Mouse (Mus musculus) limb, embryonic 14.5 days (tissue): Measurements from ENCODE around the gene Dab1. TPM values are rescaled to one million over a fixed set of nuclear protein-coding genes. Genes with fewer than 3 reads are reported as not detected.

Experiments used
- ATAC-seq: fragments of 200-750 bp; cut with Nextera tagmentation; 2 replicates; pipeline ENCODE4 v1.8.0; 2017; ENCODE audit warnings: low read depth, moderate number of reproducible peaks, moderate TSS enrichment; ENCODE audit not compliant: low FRiP score
- DNase-seq: peaks from one replicate; pipeline ENCODE4 v3.0.0-alpha.2; 2015; ENCODE audit warnings: low spot score
- H3K27ac ChIP-seq: fragments of 300-500 bp; sonication (generic); replicated peaks from 2 replicates; pipeline ENCODE4 v1.5.1; 2014; ENCODE audit warnings: low read depth, mild to moderate bottlenecking, low read length, moderate library complexity, mixed read lengths
- H3K27me3 ChIP-seq: fragments of 300-500 bp; sonication (generic); 2 replicates; pipeline ENCODE4 v1.6.1; 2014; ENCODE audit warnings: low read length, mixed read lengths; ENCODE audit not compliant: control insufficient read depth, insufficient read depth
- H3K36me3 ChIP-seq: fragments of 300-500 bp; sonication (generic); 2 replicates; pipeline ENCODE4 v1.6.1; 2014; ENCODE audit warnings: mild to moderate bottlenecking, low read length, moderate library complexity, mixed read lengths; ENCODE audit not compliant: control insufficient read depth, insufficient read depth
- H3K4me1 ChIP-seq: fragments of 300-500 bp; sonication (generic); 2 replicates; pipeline ENCODE4 v1.6.1; 2014; ENCODE audit warnings: antibody characterized with exemption, low read length, mixed read lengths; ENCODE audit not compliant: control insufficient read depth, insufficient read depth
- H3K4me2 ChIP-seq: fragments of 300-500 bp; sonication (generic); replicated peaks from 2 replicates; pipeline ENCODE4 v1.6.1; 2014; ENCODE audit warnings: low read depth, mild to moderate bottlenecking, low read length, moderate library complexity; ENCODE audit not compliant: severe bottlenecking
- H3K4me3 ChIP-seq: fragments of 300-500 bp; sonication (generic); replicated peaks from 2 replicates; pipeline ENCODE4 v1.5.1; 2014; ENCODE audit warnings: low read length
- H3K9ac ChIP-seq: fragments of 300-500 bp; sonication (generic); 2 replicates; pipeline ENCODE4 v1.6.1; 2014; ENCODE audit warnings: mild to moderate bottlenecking, low read depth, low read length, moderate library complexity; ENCODE audit not compliant: severe bottlenecking
- H3K9me3 ChIP-seq: fragments of 300-500 bp; sonication (generic); 2 replicates; pipeline ENCODE4 v1.6.1; 2016; ENCODE audit warnings: low read length; ENCODE audit not compliant: control insufficient read depth
- POLR2A ChIP-seq: fragments of 200-500 bp; IDR thresholded peaks from 2 replicates; pipeline ENCODE4 v1.8.0; 2012; ENCODE audit warnings: inconsistent platforms, mild to moderate bottlenecking, moderate library complexity, borderline replicate concordance; ENCODE audit not compliant: insufficient read depth, insufficient read length; ENCODE audit errors: extremely low read depth
- WGBS: fragments of 180-500 bp; shearing (Covaris S2); extraction: QIAGEN DNeasy Blood & Tissue Kit; methylation state at CpG from one replicate; pipeline ENCODE4 v1.1.7; 2014; 5-methylcytosine and 5-hydroxymethylcytosine counted together
- polyA plus RNA-seq, 2 experiments: library from polyadenylated mRNA; depleted of rRNA in 1 of 2; stranded (reverse) in 1 of 2; unstranded in 1 of 2; fragments of >200 nt; fragmentation: Nextera tagmentation in 1 of 2; extraction: Ambion mirVana in 1 of 2; gene quantifications; 2 replicates each; pipeline versions ENCODE4 v1.2.1 to v1.2.3; 2012 to 2014

Dab1 gene
- polyA plus RNA-seq, 2 experiments, result 5.5 to 12.1 TPM

DNA sequence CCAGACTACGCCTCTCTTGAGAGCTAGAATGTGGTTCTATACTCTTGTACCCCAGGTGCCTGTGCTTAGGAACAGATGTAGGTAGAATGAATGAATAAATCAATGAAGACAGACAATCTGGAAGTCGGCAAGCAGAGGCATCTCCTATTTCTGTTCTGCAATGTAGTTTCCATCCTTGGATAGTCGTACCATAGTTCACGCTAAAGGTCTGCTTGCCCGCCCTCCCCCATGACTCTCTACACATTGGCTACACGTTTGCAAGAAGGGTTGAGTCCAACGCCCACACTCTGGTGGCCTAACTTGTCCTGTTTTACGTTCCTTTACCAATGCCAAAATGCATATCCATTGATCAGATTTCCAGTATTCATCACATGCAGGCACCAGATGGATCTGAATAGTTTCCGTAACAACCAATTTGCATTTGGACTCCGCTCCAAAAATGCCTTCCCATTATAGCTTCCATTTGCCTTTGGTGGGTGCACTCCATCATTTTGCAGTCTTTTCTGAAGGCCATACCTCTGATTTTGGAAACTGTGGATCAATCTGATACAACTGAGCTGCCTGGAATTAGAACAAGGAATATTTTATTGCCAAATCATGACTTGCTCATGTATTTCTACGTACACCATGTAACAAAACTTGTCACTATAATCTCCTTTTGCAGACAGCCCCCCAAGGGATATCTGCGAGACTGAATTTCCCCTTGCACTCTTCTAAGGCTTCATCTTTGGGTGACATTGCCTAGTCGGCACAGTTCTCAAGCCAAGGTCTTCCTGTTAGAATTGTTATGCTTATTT, 494.2 kb downstream of the Dab1 start:
- WGBS, result 85% methylated on average over 13 of the region's 13 CpGs

DNA sequence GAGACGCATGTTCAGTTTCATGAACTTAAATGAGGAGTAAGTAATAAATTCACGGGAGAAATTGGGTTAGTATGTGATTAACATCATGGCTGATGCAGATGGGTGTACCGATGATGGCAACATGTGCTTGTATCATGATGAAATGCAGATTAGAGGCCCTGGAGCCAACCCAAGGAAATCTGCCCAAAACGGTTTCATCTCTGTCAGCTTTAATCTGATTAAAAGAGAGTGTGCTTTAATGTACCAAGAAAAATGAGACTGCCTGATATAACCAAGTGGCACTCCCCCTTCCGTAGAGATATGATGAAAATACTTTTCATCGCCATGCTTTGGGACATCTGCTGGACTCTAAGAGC, 494.8 kb downstream of the Dab1 start:
- WGBS, result 79% methylated on average over 6 of the region's 6 CpGs
- DNase-seq (no peak), ATAC-seq (no peak)
- Histone ChIP-seq H3K9me3 (no peaks in the 10 kb centered on the region), H3K4me2 (no peak overlapping the region), H3K4me1 (no peaks in the 10 kb centered on the region), H3K36me3 (no peaks in the 10 kb centered on the region), H3K27me3 (no peaks in the 10 kb centered on the region), H3K9ac (no peak overlapping the region), H3K27ac (no peak overlapping the region), H3K4me3 (no peak overlapping the region)
- TF ChIP-seq POLR2A, result no peak

More for the DNA sequence above, 494.2 kb downstream of the Dab1 start:
- no peak overlapping the region for H3K4me2 ChIP-seq
- H3K9ac ChIP-seq, result no peak overlapping the region
- H3K4me1 ChIP-seq, result no peaks in the 10 kb centered on the region
- H3K9me3 ChIP-seq, result no peaks in the 10 kb centered on the region
- no peaks in the 10 kb centered on the region for H3K27me3 ChIP-seq
- ATAC-seq (no peak), DNase-seq (no peak)
- H3K27ac ChIP-seq, result no peak overlapping the region
- H3K36me3 ChIP-seq, result no peaks in the 10 kb centered on the region
- no peak for TF ChIP-seq POLR2A
- no peak overlapping the region for H3K4me3 ChIP-seq

DNA sequence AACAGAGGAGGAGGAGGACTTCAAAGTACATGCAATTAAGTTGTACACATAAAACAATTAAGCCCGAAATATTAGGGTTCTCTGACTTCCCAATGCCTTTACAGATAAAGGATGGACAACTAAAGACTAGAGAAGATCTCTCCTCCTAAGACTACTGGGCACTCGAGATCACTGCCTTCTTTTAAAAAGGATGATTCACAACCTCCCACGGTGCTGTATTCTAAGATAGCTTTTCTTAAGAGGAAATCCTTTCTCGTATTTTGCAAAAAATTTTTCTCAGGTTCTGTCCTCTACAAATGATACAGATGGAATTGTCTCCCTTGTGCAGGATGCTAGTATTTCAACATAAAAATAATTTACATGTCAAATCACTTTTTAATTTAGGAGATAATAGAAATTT, 500.9 kb downstream of the Dab1 start:
- WGBS, result 82% methylated on average over 4 of the region's 4 CpGs
- Histone ChIP-seq H3K27me3 (no peaks in the 10 kb centered on the region), H3K9me3 (no peaks in the 10 kb centered on the region), H3K4me3 (no peak overlapping the region), H3K9ac (no peak overlapping the region), H3K4me2 (no peak overlapping the region), H3K27ac (no peak overlapping the region), H3K4me1 (no peaks in the 10 kb centered on the region), H3K36me3 (no peaks in the 10 kb centered on the region)
- no peak for TF ChIP-seq POLR2A
- ATAC-seq, result no peak
- DNase-seq, result no peak

DNA sequence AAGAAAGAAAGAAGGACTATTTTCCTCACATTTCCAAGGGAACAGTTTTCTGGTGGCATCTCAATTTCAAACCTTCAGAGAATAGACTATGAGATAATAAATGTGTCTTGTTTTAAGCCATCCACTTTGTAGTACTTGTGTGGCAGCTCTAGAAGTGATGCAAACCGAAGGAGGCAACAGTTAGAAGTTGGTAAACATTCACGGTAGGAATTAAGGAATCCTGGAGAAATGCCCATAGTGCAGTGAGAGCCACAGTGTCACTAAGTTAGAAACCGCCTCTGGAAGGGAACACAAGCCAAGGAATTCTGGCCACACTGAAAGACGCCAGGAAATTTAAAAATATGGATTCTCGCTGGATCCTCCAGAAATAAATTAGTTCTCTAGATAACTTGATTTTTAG, 502.8 kb downstream of the Dab1 start:
- ATAC-seq (no peak), DNase-seq (no peak)
- Histone ChIP-seq H3K4me1 (no peaks in the 10 kb centered on the region), H3K9ac (no peak overlapping the region), H3K9me3 (no peaks in the 10 kb centered on the region), H3K4me2 (no peak overlapping the region), H3K36me3 (no peaks in the 10 kb centered on the region), H3K27ac (no peak overlapping the region), H3K27me3 (no peaks in the 10 kb centered on the region), H3K4me3 (no peak overlapping the region)
- WGBS, result 84% methylated on average over 5 of the region's 5 CpGs
- no peak for TF ChIP-seq POLR2A

- DNase-seq, result no peak
- Histone ChIP-seq H3K4me3 (no peak overlapping the region), H3K27me3 (no peaks in the 10 kb centered on the region), H3K4me2 (no peak overlapping the region), H3K9ac (no peak overlapping the region), H3K36me3 (no peaks in the 10 kb centered on the region), H3K4me1 (no peaks in the 10 kb centered on the region), H3K27ac (no peak overlapping the region), H3K9me3 (no peaks in the 10 kb centered on the region)
- WGBS, result 50% methylated on average over 1 of the region's 1 CpGs
- no peak for ATAC-seq
- no peak for TF ChIP-seq POLR2A
Observed at GRCm38 (mm10) chr4:104122364-104122763, 503.2 kb downstream of the Dab1 start.

DNA sequence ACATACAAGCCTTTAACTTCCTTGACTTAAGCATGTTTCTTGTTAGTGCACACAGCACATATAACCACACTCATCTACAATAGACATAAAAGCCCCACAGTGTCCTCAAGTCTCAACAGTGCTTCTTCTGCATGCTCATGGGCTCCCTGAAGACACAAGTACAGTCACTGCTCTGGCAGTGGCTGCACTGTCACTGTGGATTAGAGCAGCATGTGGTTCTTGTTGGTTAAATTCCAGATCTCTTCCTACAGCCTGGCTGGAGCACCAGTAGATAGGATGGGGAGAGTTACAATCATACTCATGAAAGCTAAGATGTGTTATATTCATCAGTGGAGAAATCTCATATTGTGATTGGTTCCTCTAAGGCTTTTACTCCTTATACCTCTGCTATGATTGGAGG, 534.5 kb downstream of the Dab1 start:
- Histone ChIP-seq H3K9me3 (no peaks in the 10 kb centered on the region), H3K4me3 (no peak overlapping the region), H3K9ac (no peak overlapping the region)

More for the DNA sequence above, 534.5 kb downstream of the Dab1 start:
- no peak for ATAC-seq
- Histone ChIP-seq H3K27me3 (no peaks in the 10 kb centered on the region), H3K27ac (no peak overlapping the region), H3K4me2 (no peak overlapping the region), H3K4me1 (no peaks in the 10 kb centered on the region), H3K36me3 (no peaks in the 10 kb centered on the region)
- no peak for DNase-seq
- TF ChIP-seq POLR2A, result no peak
